Mouse (Mus musculus): ENCODE results near the gene Ccdc7b.
"Not testable (repeated sequence)": the region's sequence is repeated elsewhere in the genome, so short reads cannot be mapped to it uniquely, and the experiment has no call there.

Ccdc7b gene

GRCm38 (mm10) chr8:129066834-129067233, at the start of gene Ccdc7b:
TSS of gene Ccdc7b (plus strand) at chr8:129067134.
- DNase-seq, result not testable (repeated sequence)

DNA sequence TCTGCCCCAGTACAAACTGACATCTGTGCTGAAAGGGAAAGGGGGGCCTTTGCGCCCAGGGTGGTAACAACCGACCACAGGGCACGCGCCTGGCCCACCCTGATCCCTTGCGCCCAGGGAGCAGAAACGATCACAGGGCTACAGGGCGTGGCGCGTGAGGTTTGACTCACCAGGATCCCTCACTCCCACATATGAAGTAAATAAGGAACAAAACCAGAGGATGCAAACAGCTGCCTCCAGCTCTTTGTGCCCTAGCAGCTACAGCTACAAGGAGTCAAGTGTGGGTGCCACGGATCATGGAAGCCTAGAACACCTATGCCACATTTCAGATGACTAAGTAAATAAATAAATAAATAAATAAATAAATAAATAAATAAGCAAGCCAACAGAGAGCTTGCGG, 1.5 kb upstream of the Ccdc7b start, which contains the start of gene Ccdc7a:
TSS of gene Ccdc7a (minus strand) at position 101 of the 400 bp plus-strand sequence.
- DNase-seq, result not testable (repeated sequence)

DNA sequence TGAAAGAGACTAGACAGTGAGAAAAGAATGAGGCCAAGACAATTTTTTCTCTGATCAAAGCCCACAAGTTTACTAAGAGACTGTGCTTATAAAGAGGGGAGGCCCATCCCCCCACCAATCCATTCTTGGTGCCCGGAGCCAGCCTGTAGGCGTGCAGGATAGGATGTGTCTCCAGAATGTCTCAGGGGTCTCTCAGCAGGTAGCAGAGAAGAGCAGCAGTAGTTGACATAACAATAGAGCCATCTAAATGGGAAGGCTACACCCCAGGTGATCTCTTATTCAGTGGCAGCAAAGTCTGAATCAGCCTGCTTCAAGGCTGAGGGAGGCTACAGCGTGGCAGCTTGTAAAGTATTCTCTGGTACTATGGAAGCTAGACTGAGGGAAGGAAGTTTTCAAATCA, 48.8 kb downstream of the Ccdc7b start:
- not testable (repeated sequence) for DNase-seq

- no peak for DNase-seq
Observed at GRCm38 (mm10) chr8:129131561-129131960, 64.6 kb downstream of the Ccdc7b start, which contains the start of gene Gm10999. TSS of gene Gm10999 (minus strand) at chr8:129131661.

DNA sequence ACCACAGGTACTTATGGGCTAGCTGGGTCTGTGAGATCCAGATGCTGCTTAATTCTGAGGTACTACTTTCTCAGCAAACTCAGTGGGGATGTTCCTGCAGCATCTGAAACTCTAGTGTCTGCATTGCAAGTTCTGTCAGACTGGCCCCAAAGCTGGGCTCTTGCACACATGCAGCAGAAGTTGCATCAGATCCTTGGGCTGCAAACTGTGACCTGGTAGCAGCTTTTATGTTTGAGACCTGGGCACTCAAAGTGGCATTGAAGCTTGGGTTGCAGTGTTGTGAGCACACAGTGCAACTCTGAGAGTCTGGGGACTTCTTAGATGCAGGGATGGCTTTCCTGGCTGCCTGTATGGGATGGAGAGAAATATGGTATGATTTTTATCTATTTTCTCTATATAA, 66.5 kb downstream of the Ccdc7b start:
- no peak for DNase-seq
